10 mouse cellular contexts compared by ENCODE assay signal in genomic region chr12:8301011-8301814, GRCm38 (mm10). TPM values are rescaled to one million over a fixed set of nuclear protein-coding genes. Genes with fewer than 3 reads are reported as not detected.
A peak's percentile ranks its signal among the peaks of the same experiment; 100 is the strongest.
DNase-seq lines count a peak whose midpoint lies in the region; ATAC-seq and TF ChIP-seq lines count a peak whose summit lies in the region.
"Had no signal": no experiment of that assay in that cellular context is flagged by ENCODE, and none has a peak within 500 bp of the region (broad histone marks: within the 10 kb centered on the region; RNA-seq: fewer than 3 reads in every experiment).

No protein-coding gene starts in this region.

- peaks cover 42% of the 10 kb centered on the region for H3K4me1 ChIP-seq in embryonic facial prominence, embryonic 15.5 days
- H3K4me1 ChIP-seq in intestine, postnatal 0 days (replicated peaks; ENCODE audit: control insufficient read depth, insufficient read depth, low read length), result no peaks in the 10 kb centered on the region
- H3K4me1 ChIP-seq in neural tube, embryonic 13.5 days (replicated peaks), result peaks cover 36% of the 10 kb centered on the region

- peaks cover 95% of the 10 kb centered on the region for H3K27me3 ChIP-seq in embryonic facial prominence, embryonic 15.5 days
- peaks cover 94% of the 10 kb centered on the region for H3K27me3 ChIP-seq in intestine, postnatal 0 days (replicated peaks; ENCODE audit: control insufficient read depth, insufficient read depth, low read length)
- H3K27me3 ChIP-seq in neural tube, embryonic 13.5 days, result peaks cover 98% of the 10 kb centered on the region

- H3K36me3 ChIP-seq in embryonic facial prominence, embryonic 15.5 days, result no peaks in the 10 kb centered on the region
- no peaks in the 10 kb centered on the region for H3K36me3 ChIP-seq in intestine, postnatal 0 days (ENCODE audit: control insufficient read depth, insufficient read depth)
- H3K36me3 ChIP-seq in neural tube, embryonic 13.5 days, result no peaks in the 10 kb centered on the region

- no peak for ATAC-seq in embryonic facial prominence, embryonic 15.5 days (ENCODE audit: insufficient number of reproducible peaks, low FRiP score, low TSS enrichment, low read depth)
- no peak for ATAC-seq in intestine, postnatal 0 days
- no peak; the same call in 1 of the 2 replicates for ATAC-seq in neural tube, embryonic 13.5 days (ENCODE audit: low read depth)
- ATAC-seq: Patski had no signal

- no peak for TF ChIP-seq CTCF in intestine, postnatal 0 days (IDR thresholded peaks at IDR 0.05; ENCODE audit: low read depth)

- H3K4me3 ChIP-seq in embryonic facial prominence, embryonic 15.5 days (replicated peaks), result peak overlapping the region; percentile 52
- H3K4me3 ChIP-seq in intestine, postnatal 0 days (ENCODE audit: low read depth, low read length), result peak overlapping the region; percentile 44
- H3K4me3 ChIP-seq in neural tube, embryonic 13.5 days, result peak overlapping the region; percentile 43

- peak overlapping the region; percentile 88 for H3K4me2 ChIP-seq in embryonic facial prominence, embryonic 15.5 days (replicated peaks)
- peak overlapping the region; percentile 65 for H3K4me2 ChIP-seq in intestine, postnatal 0 days (replicated peaks; ENCODE audit: low read depth)
- peak overlapping the region; percentile 69 for H3K4me2 ChIP-seq in neural tube, embryonic 13.5 days

- 5% methylated on average over 46 of the region's 46 CpGs for WGBS in embryonic facial prominence, embryonic 15.5 days
- 9% methylated on average over 44 of the region's 46 CpGs for WGBS in intestine, postnatal 0 days
- 3% methylated on average over 43 of the region's 46 CpGs for WGBS in neural tube, embryonic 13.5 days

- no peak overlapping the region; the same call in 1 of the 2 replicates for H3K9ac ChIP-seq in embryonic facial prominence, embryonic 15.5 days
- H3K9ac ChIP-seq in intestine, postnatal 0 days (ENCODE audit: low read depth, low read length), result no peak overlapping the region
- H3K9ac ChIP-seq in neural tube, embryonic 13.5 days, result peak overlapping the region; percentile 59

- no peak overlapping the region for H3K27ac ChIP-seq in embryonic facial prominence, embryonic 15.5 days (replicated peaks)
- H3K27ac ChIP-seq in intestine, postnatal 0 days (ENCODE audit: low read depth, low read length), result no peak overlapping the region
- no peak overlapping the region for H3K27ac ChIP-seq in neural tube, embryonic 13.5 days (replicated peaks)

- no peaks in the 10 kb centered on the region for H3K9me3 ChIP-seq in embryonic facial prominence, embryonic 15.5 days (replicated peaks)
- H3K9me3 ChIP-seq in intestine, postnatal 0 days (ENCODE audit: control insufficient read depth), result no peaks in the 10 kb centered on the region
- H3K9me3 ChIP-seq in neural tube, embryonic 13.5 days, result no peaks in the 10 kb centered on the region

- DNase-seq in kidney, postnatal 10 days, result peak; percentile 26
- DNase-seq in kidney, postnatal 14 days, result no peak
- DNase-seq in T-cell, adult 2 months (ENCODE audit: low spot score), result no peak
- DNase-seq in gastrocnemius, adult 8-10 months (ENCODE audit: low spot score in 2 of 2), result no peak
- DNase-seq in left cerebral cortex, adult 8-10 months (ENCODE audit: low spot score in 2 of 2), result no peak

RNA-seq across cellular contexts. Expression of gene Gdf7, which starts 0.5 kb away (rescaled TPM):
- polyA plus RNA-seq in embryonic facial prominence, embryonic 15.5 days (2015; fragmentation: Nextera tagmentation; extraction: Ambion mirVana), result 0.54 and 0.85 TPM in 2 replicates
- polyA plus RNA-seq in intestine, postnatal 0 days (2015; fragmentation: Nextera tagmentation; extraction: Ambion mirVana), result not detected in 2 replicates
- polyA plus RNA-seq in neural tube, embryonic 13.5 days (2015; fragmentation: Nextera tagmentation; extraction: Ambion mirVana), result 0.43 and 0.49 TPM in 2 replicates
- not detected for total RNA-seq in gastrocnemius, adult 8-10 months (2022)
- under 1 TPM; 0.51 to 0.98 (median 0.82) TPM for total RNA-seq in left cerebral cortex, adult 8-10 months (2022)
- total RNA-seq: neutrophil, adult 5-6 weeks had no signal
- polyA plus RNA-seq: Patski had no signal

RNA-seq across cellular contexts. Expression of gene Hs1bp3, which starts 12.0 kb away (rescaled TPM):
- polyA plus RNA-seq in embryonic facial prominence, embryonic 15.5 days (2015; fragmentation: Nextera tagmentation; extraction: Ambion mirVana), result 16.5 and 18.9 TPM in 2 replicates
- polyA plus RNA-seq in intestine, postnatal 0 days (2015; fragmentation: Nextera tagmentation; extraction: Ambion mirVana), result 20.5 and 22.2 TPM in 2 replicates
- polyA plus RNA-seq in neural tube, embryonic 13.5 days (2015; fragmentation: Nextera tagmentation; extraction: Ambion mirVana), result 10.6 and 11.3 TPM in 2 replicates
- 1 to 10 TPM; 4.3 to 8.4 (median 5.4) TPM for total RNA-seq in gastrocnemius, adult 8-10 months (2022)
- total RNA-seq in left cerebral cortex, adult 8-10 months (2022), result 10 to 100 TPM; 14.4 to 17.1 (median 15.6) TPM
